Mouse (Mus musculus): ENCODE data around the gene Eid1.

- TF ChIP-seq CTCF (conservative IDR thresholded peaks at IDR 0.05; ENCODE audit: insufficient read depth, insufficient read length, low read depth, low read length) (no peak), POLR2A (IDR thresholded peaks at IDR 0.05; ENCODE audit: low read depth, low read length) (no peak)
Measured at GRCm38 (mm10) chr2:125661156-125661555, 11.7 kb upstream of the Eid1 start.

Data from kidney, adult 2 months (tissue).